Mouse (Mus musculus) intestine, embryonic 15.5 days (tissue): ENCODE data around the gene Pdyn. TPM values are rescaled to one million over a fixed set of nuclear protein-coding genes. Genes with fewer than 3 reads are reported as not detected.

Source experiments
- polyA plus RNA-seq: library from polyadenylated mRNA; unstranded; fragments of >200 nt; fragmentation: Nextera tagmentation; extraction: Ambion mirVana; gene quantifications from 2 replicates; pipeline ENCODE4 v1.2.1, GENCODE M21; 2015

Gene Pdyn
- polyA plus RNA-seq, 1 experiment from 2014 or later, result 1.0 TPM

Other genes starting within 250 kb of the Pdyn start
- gene F830045P16Rik, start 163.2 kb downstream of the Pdyn start, polyA plus RNA-seq, result not detected in 2 replicates
- 21.3 and 22.1 TPM in 2 replicates for gene Sirpa, start 107.0 kb downstream of the Pdyn start, polyA plus RNA-seq
- 7.8 and 8.8 TPM in 2 replicates for gene Stk35, start 100.7 kb upstream of the Pdyn start, polyA plus RNA-seq